Mouse (Mus musculus): ENCODE data around the gene Rpsa.

The Rpsa gene

DNA sequence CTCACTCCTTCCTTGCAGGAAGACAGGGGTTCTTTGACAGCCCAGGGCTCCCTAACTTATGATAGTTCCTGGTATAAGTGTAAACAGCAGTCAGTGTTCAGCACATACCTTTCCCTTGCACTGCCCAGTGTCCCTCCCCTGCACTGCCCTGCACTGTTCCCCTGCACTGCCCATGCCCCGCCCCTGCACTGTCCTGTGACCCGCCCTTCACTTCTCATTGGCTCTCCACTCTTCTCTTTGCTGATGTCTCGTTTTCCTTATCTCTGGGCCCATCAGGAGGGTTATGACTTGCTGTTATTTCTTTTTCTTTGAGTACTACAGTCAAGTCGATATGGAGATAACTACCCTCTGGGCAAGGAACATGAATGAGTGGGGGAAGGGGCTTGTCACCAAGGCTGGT, 30.6 kb downstream of the Rpsa start:
- in situ Hi-C loops (cut with MboI; ENCODE audit: low sequenced_read_pairs), result no loop called here

DNA sequence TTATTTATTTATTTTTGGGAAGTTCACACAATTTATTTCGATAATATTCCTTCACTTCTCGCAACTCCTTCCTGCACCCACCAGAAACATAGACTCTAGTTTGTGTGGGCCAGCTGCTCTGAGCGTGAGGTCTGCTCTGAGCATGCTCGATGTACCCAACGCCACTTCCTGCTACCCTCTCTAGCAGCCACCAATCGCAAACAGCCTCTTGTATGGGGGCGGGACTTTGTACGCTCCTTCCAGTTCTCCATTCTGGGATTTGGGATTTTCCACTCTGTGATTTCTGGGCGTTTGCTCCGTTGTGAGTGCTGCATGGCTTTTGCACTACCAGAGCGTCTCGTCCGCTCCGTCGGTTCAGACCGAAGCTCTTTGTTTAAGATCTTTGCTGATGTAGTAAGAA, 36.4 kb downstream of the Rpsa start:
- in situ Hi-C loops (cut with MboI; ENCODE audit: low sequenced_read_pairs), result no loop called here

DNA sequence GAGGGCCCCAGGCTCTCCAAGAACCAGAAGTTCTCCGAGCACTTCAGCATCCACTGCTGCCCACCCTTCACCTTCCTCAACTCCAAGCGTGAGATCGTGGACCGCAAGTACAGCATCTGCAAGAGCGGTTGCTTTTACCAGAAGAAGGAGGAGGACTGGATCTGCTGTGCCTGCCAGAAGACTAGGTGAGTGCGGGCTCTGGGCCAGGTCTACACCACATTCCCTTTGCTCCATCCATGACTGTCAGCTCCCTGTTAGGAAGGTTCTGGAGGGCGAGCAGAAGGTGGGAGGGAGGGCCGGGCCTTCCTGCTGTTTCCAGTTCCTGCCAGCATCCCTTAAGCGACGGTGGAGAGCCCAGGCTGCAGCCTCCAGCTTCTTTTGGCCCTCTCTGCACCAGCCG, 40.3 kb downstream of the Rpsa start:
- in situ Hi-C loops (cut with MboI; ENCODE audit: low sequenced_read_pairs), result no loop called here

DNA sequence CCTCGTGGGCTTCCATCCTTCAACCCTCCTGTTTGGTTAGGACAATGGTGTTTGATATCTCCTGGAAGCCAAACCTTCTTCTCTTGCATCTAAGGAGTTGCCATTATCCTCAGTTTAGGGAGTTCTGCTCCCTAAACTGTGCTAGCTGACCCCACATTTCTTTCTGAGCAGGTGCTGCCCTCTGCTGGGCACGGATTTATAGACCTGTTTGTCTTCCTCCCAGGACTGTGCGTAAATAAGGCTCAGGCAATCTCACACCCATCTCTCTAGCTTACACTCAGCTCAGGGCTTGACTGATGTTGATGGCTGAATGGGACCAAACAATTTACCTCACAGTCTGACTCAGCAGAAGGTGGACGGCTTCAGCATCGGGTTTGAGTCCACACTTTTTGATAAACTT, 43.8 kb downstream of the Rpsa start:
- in situ Hi-C loops (cut with MboI; ENCODE audit: low sequenced_read_pairs), result no loop called here

DNA sequence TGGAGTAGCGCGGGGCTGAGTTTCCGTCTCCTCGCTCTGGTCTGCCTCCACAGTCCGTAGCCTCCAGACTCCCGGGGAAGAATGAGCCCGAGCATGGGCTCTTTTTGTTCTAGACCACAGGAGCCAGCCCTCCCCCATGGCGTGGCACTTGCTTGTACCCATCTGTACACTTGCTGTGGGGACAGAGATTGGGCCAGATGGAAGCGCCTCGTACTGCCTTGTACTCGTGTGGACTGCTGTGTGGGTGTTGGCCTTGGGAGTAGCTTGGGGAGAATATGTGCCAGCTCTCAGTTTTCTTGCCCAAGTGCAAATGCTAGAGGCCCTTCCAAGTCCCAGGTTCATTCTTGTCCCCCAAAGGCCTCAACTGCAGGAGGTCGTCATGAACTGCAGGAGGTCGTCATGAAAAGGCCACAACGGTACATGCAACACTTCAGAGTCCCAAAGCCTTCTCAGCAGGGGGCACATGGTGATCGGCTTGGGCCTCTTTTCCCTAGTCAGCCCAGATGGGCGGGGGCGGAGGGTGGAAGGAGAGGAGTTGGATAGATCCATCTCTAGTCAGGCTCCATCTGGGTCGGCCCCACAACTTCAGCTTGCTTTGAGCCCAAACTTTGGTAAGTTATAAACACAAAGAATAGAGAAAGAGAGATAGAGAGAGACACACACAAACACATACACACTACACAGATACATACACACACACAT, 47.1 kb downstream of the Rpsa start:
- in situ Hi-C loops (cut with MboI; ENCODE audit: low sequenced_read_pairs), result no loop called here

DNA sequence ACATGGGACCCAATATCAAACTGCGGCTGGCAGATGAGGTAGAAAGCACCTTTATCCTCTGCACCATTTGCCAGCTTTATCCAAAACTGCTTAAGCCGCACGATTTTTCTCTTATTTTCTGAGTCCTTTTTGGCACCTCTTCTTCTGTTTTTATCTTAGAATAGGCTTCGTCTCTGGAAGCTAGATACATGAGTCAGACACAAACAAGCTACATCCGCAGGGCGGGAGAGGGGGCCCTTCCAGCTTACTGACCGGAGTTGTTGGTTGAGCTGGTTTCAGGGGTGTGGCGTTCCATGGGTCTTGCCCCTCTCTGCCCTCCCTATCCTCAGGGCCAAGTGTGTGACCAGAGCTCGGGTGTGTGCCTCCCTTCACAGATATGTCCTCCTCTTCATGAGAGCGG, 51.3 kb downstream of the Rpsa start:
- in situ Hi-C loops (cut with MboI; ENCODE audit: low sequenced_read_pairs), result no loop called here

Data from CH12F3 (cell line).